Mouse (Mus musculus) spleen, postnatal 10 days (tissue): ENCODE measurements around the gene Cmbl.
"Not testable (repeated sequence)": the region's sequence is repeated elsewhere in the genome, so short reads cannot be mapped to it uniquely, and the experiment has no call there.

Experiments
- DNase-seq, 2 experiments: peaks; one replicate each; pipeline ENCODE4 v3.0.0; 2021 to 2022; ENCODE audit warnings: low spot score in 2 of 2

Gene Cmbl

GRCm38 (mm10) chr15:31542013-31542958 is 22.9 kb upstream of the Cmbl start:
- no peak for DNase-seq

- no peak for DNase-seq
Measured at GRCm38 (mm10) chr15:31543246-31543645, 21.9 kb upstream of the Cmbl start.

- no peak for DNase-seq
Measured at GRCm38 (mm10) chr15:31545058-31545457, 20.1 kb upstream of the Cmbl start.

GRCm38 (mm10) chr15:31546291-31546690 is 18.9 kb upstream of the Cmbl start:
- no peak for DNase-seq

- DNase-seq: no peak
Measured at GRCm38 (mm10) chr15:31547421-31547820, 17.8 kb upstream of the Cmbl start.

GRCm38 (mm10) chr15:31550381-31550780 is 14.8 kb upstream of the Cmbl start:
- DNase-seq: no peak

- no peak for DNase-seq
Measured at GRCm38 (mm10) chr15:31554855-31555254, 10.3 kb upstream of the Cmbl start.

- no peak for DNase-seq
Measured at GRCm38 (mm10) chr15:31561390-31561789, 3.8 kb upstream of the Cmbl start.

- DNase-seq: no peak
Measured at GRCm38 (mm10) chr15:31561976-31562375, 3.2 kb upstream of the Cmbl start.

- DNase-seq: no peak
Measured at GRCm38 (mm10) chr15:31562847-31563246, 2.3 kb upstream of the Cmbl start.

- DNase-seq: no peak
Measured at GRCm38 (mm10) chr15:31563577-31564546, 1.3 kb upstream of the Cmbl start.

- DNase-seq: no peak
Measured at GRCm38 (mm10) chr15:31565786-31566185, 597 bp downstream of the Cmbl start.

- DNase-seq: no peak
Measured at GRCm38 (mm10) chr15:31567431-31567830, 2.2 kb downstream of the Cmbl start.

- DNase-seq: peak in 1 of 2 experiments; percentile 28
Measured at GRCm38 (mm10) chr15:31568581-31568996, 3.4 kb downstream of the Cmbl start.

- no peak for DNase-seq
Measured at GRCm38 (mm10) chr15:31569325-31570022, 4.3 kb downstream of the Cmbl start.

GRCm38 (mm10) chr15:31570959-31571358 is 5.8 kb downstream of the Cmbl start:
- no peak for DNase-seq

GRCm38 (mm10) chr15:31571906-31572722 is 6.9 kb downstream of the Cmbl start:
- no peak for DNase-seq

- no peak for DNase-seq
Measured at GRCm38 (mm10) chr15:31573287-31573686, 8.1 kb downstream of the Cmbl start.

- DNase-seq: no peak
Measured at GRCm38 (mm10) chr15:31573692-31574091, 8.5 kb downstream of the Cmbl start.

GRCm38 (mm10) chr15:31576076-31576475 is 10.9 kb downstream of the Cmbl start:
- DNase-seq: no peak

GRCm38 (mm10) chr15:31581086-31581485 is 15.9 kb downstream of the Cmbl start:
- DNase-seq: not testable (repeated sequence)
